Mouse (Mus musculus) heart, embryonic 12.5 days (tissue): ENCODE results near the gene Gzmm. TPM values are rescaled to one million over a fixed set of nuclear protein-coding genes. Genes with fewer than 3 reads are reported as not detected.

ENCODE experiments used
- ATAC-seq: fragments of 200-750 bp; cut with Nextera tagmentation; 2 replicates; pipeline ENCODE4 v1.8.0; 2017; ENCODE audit warnings: moderate TSS enrichment, moderate library complexity; ENCODE audit not compliant: insufficient number of reproducible peaks, low FRiP score
- H3K27ac ChIP-seq: fragments of 300-500 bp; sonication (generic); 2 replicates; pipeline ENCODE4 v1.5.1; 2016; ENCODE audit warnings: mild to moderate bottlenecking, moderate library complexity; ENCODE audit not compliant: poor library complexity, severe bottlenecking
- H3K27me3 ChIP-seq: fragments of 300-500 bp; sonication (generic); replicated peaks from 2 replicates; pipeline ENCODE4 v1.6.1; 2016; ENCODE audit warnings: mild to moderate bottlenecking, moderate library complexity
- H3K36me3 ChIP-seq: fragments of 300-500 bp; sonication (generic); 2 replicates; pipeline ENCODE4 v1.6.1; 2016; ENCODE audit warnings: mild to moderate bottlenecking, moderate library complexity
- H3K4me1 ChIP-seq: fragments of 300-500 bp; sonication (generic); replicated peaks from 2 replicates; pipeline ENCODE4 v1.6.1; 2016; ENCODE audit warnings: mild to moderate bottlenecking
- H3K4me2 ChIP-seq: fragments of 300-500 bp; sonication (generic); 2 replicates; pipeline ENCODE4 v1.6.1; 2016; ENCODE audit warnings: mild to moderate bottlenecking, moderate library complexity
- H3K4me3 ChIP-seq: fragments of 300-500 bp; sonication (generic); 2 replicates; pipeline ENCODE4 v1.5.1; 2016; ENCODE audit warnings: mild to moderate bottlenecking
- H3K9ac ChIP-seq: fragments of 300-500 bp; sonication (generic); 2 replicates; pipeline ENCODE4 v1.6.1; 2016; ENCODE audit warnings: mild to moderate bottlenecking, moderate library complexity
- H3K9me3 ChIP-seq: fragments of 300-500 bp; sonication (generic); replicated peaks from 2 replicates; pipeline ENCODE4 v1.6.1; 2016; ENCODE audit warnings: mild to moderate bottlenecking, moderate library complexity
- WGBS: fragments of 180-500 bp; shearing (Covaris S2); methylation state at CpG from one replicate; pipeline ENCODE4 v1.1.7; 2016; 5-methylcytosine and 5-hydroxymethylcytosine counted together
- polyA plus RNA-seq: library from polyadenylated mRNA; unstranded; fragments of >200 nt; fragmentation: Nextera tagmentation; extraction: Ambion mirVana; gene quantifications from 2 replicates; pipeline ENCODE4 v1.2.1, GENCODE M21; 2016

The Gzmm gene
- polyA plus RNA-seq, 1 experiment from 2014 or later: 0.78 TPM

DNA sequence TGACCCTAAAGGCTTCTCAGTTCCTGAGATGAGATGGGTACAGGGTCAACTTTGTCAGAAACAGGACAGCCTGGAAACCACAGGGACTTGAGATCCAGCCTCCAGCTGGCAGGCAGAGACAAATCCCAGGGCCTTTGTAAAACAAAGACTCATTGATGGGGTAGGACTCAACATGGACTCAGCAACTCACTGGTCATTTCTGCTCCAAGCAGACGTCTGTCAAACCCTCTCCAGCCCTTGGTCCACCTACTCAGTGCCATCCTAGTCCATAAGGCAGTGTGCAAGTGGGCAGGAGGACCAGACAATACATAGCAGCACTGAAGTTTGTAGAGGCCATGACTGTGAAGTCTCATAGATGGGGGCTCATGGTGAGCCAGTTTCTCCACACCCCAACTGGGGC lies 24.3 kb downstream of the Gzmm start:
- Histone ChIP-seq H3K4me2 (no peak overlapping the region), H3K4me3 (no peak overlapping the region), H3K4me1 (peaks cover 54% of the 10 kb centered on the region), H3K9ac (no peak overlapping the region), H3K27ac (no peak overlapping the region), H3K9me3 (no peaks in the 10 kb centered on the region), H3K27me3 (peaks cover 43% of the 10 kb centered on the region), H3K36me3 (peaks cover 39% of the 10 kb centered on the region)
- 37% methylated on average over 1 of the region's 1 CpGs for WGBS
- no peak for ATAC-seq

DNA sequence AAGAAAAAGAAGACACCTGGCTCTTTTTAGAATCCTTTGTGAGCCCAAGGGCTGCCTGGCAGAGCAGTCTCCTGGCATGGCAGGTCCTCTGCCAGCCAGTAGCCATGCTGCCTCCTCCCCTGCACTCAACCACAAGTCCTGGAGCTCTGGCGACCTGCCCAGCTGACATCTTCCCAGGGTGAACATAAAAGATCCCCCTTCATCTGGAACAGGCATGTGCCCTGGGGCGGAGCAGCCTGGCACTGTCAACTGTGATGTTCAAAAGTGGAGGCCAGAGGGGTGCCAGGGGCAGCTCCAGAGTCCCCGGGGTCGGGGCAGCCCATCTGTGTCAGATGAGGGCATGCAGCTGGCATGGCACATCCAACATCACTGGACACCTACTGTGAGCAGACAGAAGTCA lies 26.2 kb downstream of the Gzmm start:
- Histone ChIP-seq H3K27me3 (peaks cover 61% of the 10 kb centered on the region), H3K4me1 (peaks cover 35% of the 10 kb centered on the region), H3K36me3 (peaks cover 22% of the 10 kb centered on the region), H3K9ac (no peak overlapping the region), H3K9me3 (no peaks in the 10 kb centered on the region), H3K27ac (no peak overlapping the region), H3K4me3 (no peak overlapping the region), H3K4me2 (no peak overlapping the region)
- WGBS: 69% methylated on average over 4 of the region's 4 CpGs
- ATAC-seq: no peak

DNA sequence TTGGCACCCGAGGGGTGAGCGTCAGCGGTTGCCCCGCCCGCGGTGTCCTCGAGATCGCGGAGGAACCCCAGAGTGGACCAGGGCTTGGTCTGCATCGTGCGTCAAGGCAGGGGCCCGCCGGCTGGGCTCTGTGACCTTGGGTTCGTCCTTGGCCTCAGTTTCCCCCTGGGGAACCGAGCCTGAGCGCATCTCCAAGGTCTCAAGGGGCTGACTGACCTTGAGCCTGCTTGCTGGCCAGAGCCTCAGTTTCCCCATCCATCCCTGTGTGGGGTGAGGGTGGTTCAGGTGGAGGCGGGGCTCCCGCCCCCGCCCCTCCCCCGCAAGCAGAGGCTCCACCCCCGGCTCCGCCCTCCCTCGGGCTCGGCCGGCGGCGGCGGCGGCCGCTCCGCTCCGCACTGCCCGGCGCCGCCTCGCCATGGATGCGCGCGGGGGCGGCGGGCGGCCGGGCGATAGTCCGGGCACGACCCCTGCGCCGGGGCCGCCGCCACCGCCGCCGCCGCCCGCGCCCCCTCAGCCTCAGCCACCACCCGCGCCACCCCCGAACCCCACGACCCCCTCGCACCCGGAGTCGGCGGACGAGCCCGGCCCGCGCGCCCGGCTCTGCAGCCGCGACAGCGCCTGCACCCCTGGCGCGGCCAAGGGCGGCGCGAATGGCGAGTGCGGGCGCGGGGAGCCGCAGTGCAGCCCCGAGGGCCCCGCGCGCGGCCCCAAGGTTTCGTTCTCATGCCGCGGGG lies 27.6 kb downstream of the Gzmm start, which contains the start of gene Hcn2:
Hcn2 (plus strand) TSS at position 381 of the 734 bp plus-strand sequence.
- Histone ChIP-seq H3K4me1 (peaks cover 27% of the 10 kb centered on the region), H3K4me2 (peak within 1 kb of the TSS; percentile 98), H3K36me3 (peaks cover 8% of the 10 kb centered on the region), H3K9me3 (no peaks in the 10 kb centered on the region), H3K27ac (no peak within 1 kb of the TSS), H3K4me3 (peak within 1 kb of the TSS; percentile 58), H3K27me3 (peaks cover 73% of the 10 kb centered on the region), H3K9ac (peak within 1 kb of the TSS; percentile 63)
- 4% methylated on average over 73 of the region's 91 CpGs for WGBS
- ATAC-seq: no peak

DNA sequence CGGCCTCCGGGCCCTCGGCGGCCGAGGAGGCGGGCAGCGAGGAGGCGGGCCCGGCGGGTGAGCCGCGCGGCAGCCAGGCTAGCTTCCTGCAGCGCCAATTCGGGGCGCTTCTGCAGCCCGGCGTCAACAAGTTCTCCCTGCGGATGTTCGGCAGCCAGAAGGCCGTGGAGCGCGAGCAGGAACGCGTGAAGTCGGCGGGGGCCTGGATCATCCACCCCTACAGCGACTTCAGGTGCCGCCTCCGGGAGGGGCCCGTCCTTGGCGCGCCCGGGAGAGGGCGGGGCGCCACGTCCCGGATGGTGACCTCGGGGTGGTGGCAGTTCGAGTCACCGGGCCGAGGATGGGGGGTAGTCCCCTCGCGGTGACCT lies 28.2 kb downstream of the Gzmm start:
- Histone ChIP-seq H3K9ac (peak overlapping the region; percentile 63), H3K4me2 (peak overlapping the region; percentile 98), H3K9me3 (no peaks in the 10 kb centered on the region), H3K36me3 (peaks cover 2% of the 10 kb centered on the region), H3K4me3 (peak overlapping the region; percentile 58), H3K27ac (no peak overlapping the region), H3K4me1 (peaks cover 27% of the 10 kb centered on the region), H3K27me3 (peaks cover 79% of the 10 kb centered on the region)
- WGBS: 0% methylated on average over 44 of the region's 44 CpGs
- ATAC-seq: no peak

DNA sequence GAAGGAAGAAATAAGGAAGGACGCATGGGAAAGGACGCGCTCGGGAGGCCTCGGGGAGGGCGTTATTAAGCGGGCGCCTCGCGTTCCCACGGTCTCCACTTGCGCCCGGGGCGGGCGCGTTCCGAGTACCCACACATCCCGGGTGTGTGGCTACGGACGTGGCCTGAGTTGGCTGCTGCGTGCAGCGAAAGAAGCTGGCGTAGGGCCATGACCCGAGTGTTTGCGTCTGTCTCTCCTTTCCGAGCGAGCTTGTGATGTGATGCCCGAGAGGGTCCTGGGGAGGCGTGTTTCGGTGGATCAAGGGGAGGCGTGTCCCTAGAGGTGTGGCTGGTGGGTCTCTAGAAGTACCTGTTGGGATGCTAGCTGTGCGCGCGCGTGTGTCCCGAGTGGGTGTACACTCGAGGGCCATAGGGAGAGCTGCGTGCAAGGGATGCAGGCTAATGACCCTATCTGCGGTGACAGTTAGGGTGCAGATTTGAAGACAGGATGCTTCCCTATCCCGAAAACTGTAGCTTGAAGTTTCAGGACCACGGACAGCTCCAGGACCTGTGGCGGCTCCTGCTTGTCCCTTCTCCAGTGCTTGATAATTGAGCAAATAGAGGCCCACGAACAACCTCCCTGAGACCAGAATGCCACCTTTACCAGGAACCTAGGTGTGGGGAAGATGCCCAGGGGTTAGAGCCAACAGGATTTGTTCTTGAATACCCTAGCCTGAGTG lies 29.0 kb downstream of the Gzmm start:
- Histone ChIP-seq H3K27me3 (peaks cover 80% of the 10 kb centered on the region), H3K36me3 (no peaks in the 10 kb centered on the region), H3K9ac (no peak overlapping the region), H3K27ac (no peak overlapping the region), H3K4me1 (peaks cover 19% of the 10 kb centered on the region), H3K9me3 (no peaks in the 10 kb centered on the region), H3K4me3 (peak overlapping the region; percentile 58), H3K4me2 (peak overlapping the region; percentile 98)
- WGBS: 6% methylated on average over 42 of the region's 43 CpGs
- ATAC-seq: no peak

DNA sequence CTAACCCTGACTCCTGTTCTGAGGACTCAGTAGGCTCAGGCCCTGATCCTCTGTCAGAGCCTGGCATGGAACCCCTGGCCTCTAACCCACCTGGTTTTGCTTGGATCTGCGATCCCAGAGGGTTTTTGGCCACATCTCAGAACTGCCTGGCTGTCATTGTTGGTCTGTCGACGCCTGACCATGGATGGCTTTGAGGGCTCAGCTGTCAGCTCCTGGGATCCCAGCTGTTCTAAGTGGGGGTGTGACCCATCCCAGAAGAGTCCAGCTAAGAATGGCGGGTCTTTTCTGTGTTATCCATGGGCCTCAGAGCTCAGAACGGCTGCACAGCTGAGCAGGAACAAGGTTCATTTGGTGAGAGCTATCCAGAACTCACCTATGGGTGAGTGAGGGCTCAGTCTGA lies 32.3 kb downstream of the Gzmm start:
- Histone ChIP-seq H3K4me2 (no peak overlapping the region), H3K27me3 (peaks cover 67% of the 10 kb centered on the region), H3K27ac (no peak overlapping the region), H3K9ac (no peak overlapping the region), H3K4me3 (no peak overlapping the region), H3K36me3 (no peaks in the 10 kb centered on the region), H3K9me3 (no peaks in the 10 kb centered on the region), H3K4me1 (peaks cover 21% of the 10 kb centered on the region)
- WGBS: 52% methylated on average over 5 of the region's 5 CpGs
- ATAC-seq: no peak

DNA sequence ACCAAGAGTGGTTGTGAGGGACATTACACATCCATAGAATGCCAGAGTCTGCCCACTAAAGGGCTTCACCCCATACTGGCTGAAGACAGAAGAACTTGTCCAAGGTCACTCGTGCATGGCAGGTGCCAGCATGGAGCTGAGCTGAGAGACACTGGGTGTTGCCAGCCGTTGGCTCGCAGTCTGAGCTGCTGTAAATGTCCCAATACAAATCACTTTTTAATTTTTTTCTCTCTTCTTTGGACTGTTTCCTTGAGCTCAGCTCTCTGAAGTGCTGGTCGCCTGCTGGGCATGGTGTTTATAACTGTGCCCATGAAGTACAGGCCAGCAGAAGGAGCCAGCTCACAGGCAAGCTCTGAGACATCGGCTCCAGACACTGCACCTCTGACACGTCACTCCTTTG lies 34.2 kb downstream of the Gzmm start:
- H3K36me3 ChIP-seq: no peaks in the 10 kb centered on the region
- H3K27ac ChIP-seq: no peak overlapping the region
- WGBS: 72% methylated on average over 6 of the region's 6 CpGs
- no peak overlapping the region for H3K4me3 ChIP-seq
- peaks cover 49% of the 10 kb centered on the region for H3K27me3 ChIP-seq
- no peak overlapping the region for H3K9ac ChIP-seq
- ATAC-seq: no peak
- H3K4me1 ChIP-seq: peaks cover 5% of the 10 kb centered on the region; the same call in 1 of the 2 replicates
- H3K4me2 ChIP-seq: no peak overlapping the region
- H3K9me3 ChIP-seq: no peaks in the 10 kb centered on the region

DNA sequence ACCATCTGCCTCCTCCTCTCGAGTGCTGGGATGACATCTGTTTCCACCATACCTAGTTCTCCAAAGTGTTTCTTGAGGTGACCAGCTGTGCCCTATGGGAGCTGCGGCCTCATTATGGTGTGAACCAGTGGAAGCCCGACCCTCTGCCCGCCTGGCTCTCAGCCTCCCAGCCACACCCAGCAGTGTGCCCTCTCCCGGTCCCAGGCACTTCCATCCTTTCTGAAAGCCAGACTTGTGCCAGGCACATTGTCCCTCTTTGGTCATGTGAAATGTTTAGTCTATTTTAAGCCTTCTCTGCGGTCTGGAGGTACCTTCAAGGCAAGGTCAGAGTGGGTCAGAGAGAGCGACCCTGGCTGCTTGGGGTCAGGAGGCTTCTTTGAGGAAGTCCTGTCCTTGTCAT lies 34.9 kb downstream of the Gzmm start:
- Histone ChIP-seq H3K27me3 (peaks cover 46% of the 10 kb centered on the region), H3K4me2 (no peak overlapping the region), H3K9me3 (no peaks in the 10 kb centered on the region), H3K4me1 (peaks cover 5% of the 10 kb centered on the region; the same call in 1 of the 2 replicates), H3K9ac (no peak overlapping the region), H3K4me3 (no peak overlapping the region), H3K27ac (no peak overlapping the region), H3K36me3 (no peaks in the 10 kb centered on the region)
- 64% methylated on average over 7 of the region's 7 CpGs for WGBS
- no peak for ATAC-seq

DNA sequence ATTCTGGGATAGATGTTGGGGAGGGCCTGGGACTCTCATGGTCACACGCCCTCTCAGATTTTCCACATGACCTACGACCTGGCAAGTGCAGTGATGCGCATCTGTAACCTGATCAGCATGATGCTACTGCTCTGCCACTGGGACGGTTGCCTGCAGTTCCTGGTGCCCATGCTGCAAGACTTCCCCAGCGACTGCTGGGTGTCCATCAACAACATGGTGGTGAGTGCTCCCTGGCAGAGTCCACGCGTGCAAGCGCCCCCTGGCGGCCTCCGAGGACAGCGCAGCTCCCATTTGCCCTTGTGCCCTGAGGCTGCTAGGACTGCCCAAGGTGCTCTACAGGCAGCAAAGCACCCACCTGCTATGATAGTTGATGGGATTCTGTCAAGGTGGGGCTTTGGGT lies 37.3 kb downstream of the Gzmm start:
- Histone ChIP-seq H3K9ac (no peak overlapping the region), H3K4me3 (no peak overlapping the region), H3K36me3 (no peaks in the 10 kb centered on the region), H3K4me1 (peaks cover 9% of the 10 kb centered on the region; the same call in 1 of the 2 replicates), H3K27ac (no peak overlapping the region), H3K27me3 (peaks cover 31% of the 10 kb centered on the region), H3K4me2 (no peak overlapping the region), H3K9me3 (no peaks in the 10 kb centered on the region)
- WGBS: 41% methylated on average over 11 of the region's 11 CpGs
- ATAC-seq: no peak

DNA sequence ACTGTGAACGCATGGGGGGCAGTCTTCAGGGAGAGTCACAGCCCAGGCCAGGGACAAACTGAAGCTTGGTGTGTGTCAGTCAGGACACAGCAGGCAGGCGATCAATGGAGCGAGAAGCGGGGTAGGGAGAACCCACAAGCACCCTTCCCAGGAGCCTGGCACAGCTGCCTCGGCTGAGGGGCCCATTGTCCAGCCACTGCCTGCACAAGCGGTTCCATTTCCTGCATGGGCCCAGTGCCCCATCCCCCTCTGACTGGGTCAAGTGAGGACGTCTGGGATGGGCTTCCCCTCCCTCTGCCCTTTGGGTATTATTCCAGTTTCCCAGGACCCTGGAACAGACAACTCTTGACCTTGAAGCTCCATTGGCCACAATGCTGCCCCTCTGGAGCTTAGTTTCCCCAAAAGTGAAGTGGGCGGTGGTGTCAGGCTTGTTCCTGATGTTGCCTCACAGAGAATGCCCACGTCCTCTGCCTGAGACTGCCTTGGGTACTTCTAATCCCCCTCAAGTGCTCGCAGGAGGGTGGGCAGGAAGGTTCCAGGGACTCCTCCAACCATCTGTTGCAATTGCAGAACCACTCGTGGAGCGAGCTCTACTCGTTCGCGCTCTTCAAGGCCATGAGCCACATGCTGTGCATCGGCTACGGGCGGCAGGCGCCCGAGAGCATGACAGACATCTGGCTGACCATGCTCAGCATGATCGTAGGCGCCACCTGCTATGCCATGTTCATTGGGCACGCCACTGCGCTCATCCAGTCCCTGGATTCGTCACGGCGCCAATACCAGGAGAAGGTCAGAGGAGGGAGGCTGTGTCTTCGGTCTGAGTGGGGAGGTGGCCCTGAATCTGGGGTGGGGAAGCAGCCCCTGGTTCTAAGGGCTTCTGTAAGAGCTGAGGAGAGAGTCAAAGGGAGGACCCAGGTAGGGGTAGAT lies 39.8 kb downstream of the Gzmm start:
- no peak for ATAC-seq
- 62% methylated on average over 28 of the region's 28 CpGs for WGBS
- Histone ChIP-seq H3K27ac (no peak overlapping the region), H3K27me3 (peaks cover 14% of the 10 kb centered on the region), H3K4me3 (no peak overlapping the region), H3K4me2 (no peak overlapping the region), H3K9me3 (peaks cover 11% of the 10 kb centered on the region), H3K4me1 (peaks cover 8% of the 10 kb centered on the region; the same call in 1 of the 2 replicates), H3K9ac (no peak overlapping the region), H3K36me3 (peaks cover 6% of the 10 kb centered on the region; the same call in 1 of the 2 replicates)
